Mouse (Mus musculus): ENCODE data around the gene Socs7. TPM values are rescaled to one million over a fixed set of nuclear protein-coding genes. Genes with fewer than 3 reads are reported as not detected.

Socs7 gene
- polyA plus RNA-seq, 1 experiment from 2014 or later: 2.1 TPM

GRCm38 (mm10) chr11:97428726-97429077 is 66.4 kb downstream of the Socs7 start:
- H3K27me3 ChIP-seq (replicated peaks): no peaks in the 10 kb centered on the region
- H3K27ac ChIP-seq: peak overlapping the region; percentile 94
- H3K4me2 ChIP-seq: peak overlapping the region; percentile 89
- H3K4me1 ChIP-seq: peaks cover 83% of the 10 kb centered on the region
- peak overlapping the region; percentile 75 for H3K9ac ChIP-seq
- WGBS (ENCODE audit: insufficient replicate concordance): 40% methylated on average over 4 of the region's 4 CpGs
- H3K36me3 ChIP-seq: no peaks in the 10 kb centered on the region
- peak; percentile 4; the same call in 1 of the 2 replicates for ATAC-seq
- H3K4me3 ChIP-seq: peak overlapping the region; percentile 53
- H3K9me3 ChIP-seq (replicated peaks): no peaks in the 10 kb centered on the region

DNA sequence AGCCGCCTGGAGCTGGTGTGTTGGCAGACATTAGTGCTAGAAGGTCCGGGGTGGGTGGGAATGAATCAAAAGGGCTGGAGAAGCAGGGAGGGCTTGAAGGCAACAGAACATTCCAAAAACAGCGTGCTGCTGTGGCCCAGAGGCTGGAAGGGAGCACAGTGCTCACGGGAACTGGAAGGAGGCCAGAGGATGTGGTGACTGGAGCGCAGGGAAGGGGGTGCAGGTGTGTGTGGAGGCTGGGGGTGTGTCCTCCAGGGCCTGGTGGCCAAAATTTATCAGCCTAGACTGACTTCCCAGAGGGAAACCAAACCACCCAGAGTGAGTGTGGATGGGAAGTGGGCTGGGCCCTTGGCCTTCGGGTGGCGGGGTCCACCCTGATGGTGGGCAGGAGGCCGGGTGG is 67.3 kb downstream of the Socs7 start:
- Histone ChIP-seq H3K27ac (peak overlapping the region; percentile 94), H3K4me3 (no peak overlapping the region), H3K9me3 (replicated peaks) (no peaks in the 10 kb centered on the region), H3K36me3 (no peaks in the 10 kb centered on the region), H3K4me1 (peaks cover 83% of the 10 kb centered on the region), H3K9ac (peak overlapping the region; percentile 54), H3K27me3 (replicated peaks) (no peaks in the 10 kb centered on the region), H3K4me2 (peak overlapping the region; percentile 89)
- 72% methylated on average over 8 of the region's 8 CpGs for WGBS (ENCODE audit: insufficient replicate concordance)
- ATAC-seq: no peak

DNA sequence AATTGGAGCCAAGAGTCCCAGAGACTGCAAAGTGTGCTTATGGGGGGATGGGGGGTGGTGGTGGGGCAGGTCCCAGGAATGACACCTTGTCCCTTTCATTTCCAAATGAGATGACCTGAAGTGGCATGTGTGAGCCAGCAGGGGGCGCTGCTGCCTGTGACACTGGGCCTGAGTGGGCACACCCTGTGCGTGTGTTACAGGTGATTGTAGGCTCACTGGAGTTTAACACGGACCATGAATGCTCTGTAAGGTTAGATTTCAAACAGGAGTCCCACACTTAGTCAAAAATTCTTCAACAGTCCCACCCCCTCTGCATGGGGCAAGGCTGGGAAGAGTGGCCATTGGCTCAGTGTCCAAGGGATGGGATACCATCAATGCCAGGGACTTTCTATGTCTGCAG is 69.7 kb downstream of the Socs7 start:
- Histone ChIP-seq H3K36me3 (no peaks in the 10 kb centered on the region), H3K4me2 (0 out of 2 replicates have a peak overlapping the region, but pooled peaks have one; percentile 23), H3K27ac (peak overlapping the region; percentile 72; the same call in 1 of the 2 replicates), H3K9me3 (replicated peaks) (no peaks in the 10 kb centered on the region), H3K4me1 (peaks cover 90% of the 10 kb centered on the region), H3K27me3 (replicated peaks) (no peaks in the 10 kb centered on the region), H3K9ac (peak overlapping the region; percentile 6; the same call in 1 of the 2 replicates), H3K4me3 (no peak overlapping the region)
- ATAC-seq: no peak
- 5% methylated on average over 3 of the region's 3 CpGs for WGBS (ENCODE audit: insufficient replicate concordance)

- peak overlapping the region; percentile 99 for H3K27ac ChIP-seq
- H3K4me3 ChIP-seq: no peak overlapping the region
- no peak for ATAC-seq
- peaks cover 90% of the 10 kb centered on the region for H3K4me1 ChIP-seq
- H3K36me3 ChIP-seq: no peaks in the 10 kb centered on the region
- no peak overlapping the region for H3K9ac ChIP-seq
- no peak overlapping the region for H3K4me2 ChIP-seq
- WGBS (ENCODE audit: insufficient replicate concordance): 51% methylated on average over 8 of the region's 8 CpGs
- H3K27me3 ChIP-seq (replicated peaks): no peaks in the 10 kb centered on the region
- no peaks in the 10 kb centered on the region for H3K9me3 ChIP-seq (replicated peaks)
These were observed 70.7 kb downstream of the Socs7 start for GRCm38 (mm10) chr11:97432983-97433539.

DNA sequence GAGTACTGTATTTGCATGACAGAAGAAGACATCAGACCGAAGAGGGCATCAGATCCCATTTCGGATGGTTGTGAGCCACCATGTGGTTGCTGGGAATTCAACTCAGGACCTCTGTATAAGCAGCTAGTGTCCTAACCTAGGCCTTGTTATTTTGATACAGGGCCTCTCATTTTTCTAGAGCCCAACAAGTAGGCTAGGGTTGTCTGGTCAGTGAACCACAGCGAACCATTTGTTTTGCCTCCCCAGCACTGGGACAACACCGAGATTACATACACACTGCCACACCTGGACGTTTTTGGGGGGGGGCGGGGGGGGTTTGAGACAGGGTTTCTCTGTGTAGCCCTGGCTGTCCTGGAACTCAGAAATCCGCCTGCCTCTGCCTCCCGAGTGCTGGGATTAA is 71.8 kb downstream of the Socs7 start:
- Histone ChIP-seq H3K4me1 (peaks cover 91% of the 10 kb centered on the region), H3K36me3 (no peaks in the 10 kb centered on the region), H3K4me2 (peak overlapping the region; percentile 70), H3K27me3 (replicated peaks) (no peaks in the 10 kb centered on the region), H3K9me3 (replicated peaks) (no peaks in the 10 kb centered on the region), H3K27ac (peak overlapping the region; percentile 99), H3K4me3 (no peak overlapping the region), H3K9ac (no peak overlapping the region)
- ATAC-seq: no peak
- 74% methylated on average over 8 of the region's 8 CpGs for WGBS (ENCODE audit: insufficient replicate concordance)

- WGBS (ENCODE audit: insufficient replicate concordance): 2% methylated on average over 15 of the region's 15 CpGs
- Histone ChIP-seq H3K9ac (peak overlapping the region; percentile 64), H3K4me1 (peaks cover 91% of the 10 kb centered on the region), H3K36me3 (no peaks in the 10 kb centered on the region), H3K9me3 (replicated peaks) (no peaks in the 10 kb centered on the region), H3K27ac (peak overlapping the region; percentile 99), H3K4me2 (peak overlapping the region; percentile 70), H3K4me3 (peak overlapping the region; percentile 59), H3K27me3 (replicated peaks) (no peaks in the 10 kb centered on the region)
- peak; percentile 85 for ATAC-seq
These were observed 72.5 kb downstream of the Socs7 start for GRCm38 (mm10) chr11:97434704-97435454.

DNA sequence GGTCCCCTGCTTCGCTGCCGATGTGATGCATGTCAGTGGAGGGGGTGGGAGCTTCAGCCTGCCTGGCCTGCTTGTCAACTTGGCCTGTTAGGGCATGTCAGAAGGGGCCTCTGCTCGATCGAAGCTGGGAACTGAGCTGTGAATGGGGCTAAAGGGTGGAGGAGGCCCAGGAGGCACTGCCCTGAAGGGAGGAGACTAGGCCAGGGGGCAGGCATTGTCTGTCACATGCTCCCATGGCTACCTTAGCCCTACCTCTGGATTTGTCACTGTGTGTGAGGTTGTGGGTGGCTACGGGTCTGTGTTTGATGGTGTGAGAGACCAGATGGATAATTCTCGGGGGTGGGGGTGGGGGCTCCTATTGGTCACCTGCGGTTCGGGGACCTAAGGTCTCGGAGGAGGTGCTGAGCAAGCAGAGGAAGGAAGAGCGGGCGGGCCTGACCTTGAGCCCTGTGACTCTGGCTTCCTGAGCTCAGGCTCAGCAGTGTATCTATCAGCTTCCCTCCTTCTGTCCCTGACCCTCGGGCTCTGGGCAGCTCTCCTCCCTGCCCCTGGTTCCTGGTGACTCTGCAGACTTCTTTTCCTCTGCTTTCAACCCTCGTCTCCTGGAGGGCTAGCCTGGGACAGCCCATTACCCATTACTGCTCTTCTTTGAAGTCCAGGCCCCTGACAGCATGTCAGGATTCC is 73.6 kb downstream of the Socs7 start:
- Histone ChIP-seq H3K36me3 (no peaks in the 10 kb centered on the region), H3K4me2 (peak overlapping the region; percentile 70), H3K9ac (peak overlapping the region; percentile 64), H3K4me1 (peaks cover 89% of the 10 kb centered on the region), H3K4me3 (peak overlapping the region; percentile 59), H3K27ac (peak overlapping the region; percentile 99), H3K9me3 (replicated peaks) (no peaks in the 10 kb centered on the region), H3K27me3 (replicated peaks) (no peaks in the 10 kb centered on the region)
- ATAC-seq: peak; percentile 51
- 15% methylated on average over 13 of the region's 13 CpGs for WGBS (ENCODE audit: insufficient replicate concordance)

- 43% methylated on average over 5 of the region's 5 CpGs for WGBS (ENCODE audit: insufficient replicate concordance)
- 0 out of 2 replicates have a peak overlapping the region, but pooled peaks have one; percentile 90 for H3K4me2 ChIP-seq
- no peak overlapping the region for H3K4me3 ChIP-seq
- H3K36me3 ChIP-seq: no peaks in the 10 kb centered on the region
- peak overlapping the region; percentile 14; the same call in 1 of the 2 replicates for H3K9ac ChIP-seq
- H3K27ac ChIP-seq: peak overlapping the region; percentile 99
- no peaks in the 10 kb centered on the region for H3K9me3 ChIP-seq (replicated peaks)
- ATAC-seq: no peak
- no peaks in the 10 kb centered on the region for H3K27me3 ChIP-seq (replicated peaks)
- H3K4me1 ChIP-seq: peaks cover 89% of the 10 kb centered on the region
These were observed 75.4 kb downstream of the Socs7 start for GRCm38 (mm10) chr11:97437745-97438144.

GRCm38 (mm10) chr11:97438868-97439267 is 76.5 kb downstream of the Socs7 start:
- Histone ChIP-seq H3K27me3 (replicated peaks) (no peaks in the 10 kb centered on the region), H3K9me3 (replicated peaks) (no peaks in the 10 kb centered on the region), H3K4me1 (peaks cover 89% of the 10 kb centered on the region), H3K4me2 (peak overlapping the region; percentile 90), H3K4me3 (no peak overlapping the region), H3K36me3 (peaks cover 8% of the 10 kb centered on the region), H3K27ac (peak overlapping the region; percentile 99), H3K9ac (peak overlapping the region; percentile 100)
- WGBS (ENCODE audit: insufficient replicate concordance): 29% methylated on average over 8 of the region's 9 CpGs
- ATAC-seq: no peak

DNA sequence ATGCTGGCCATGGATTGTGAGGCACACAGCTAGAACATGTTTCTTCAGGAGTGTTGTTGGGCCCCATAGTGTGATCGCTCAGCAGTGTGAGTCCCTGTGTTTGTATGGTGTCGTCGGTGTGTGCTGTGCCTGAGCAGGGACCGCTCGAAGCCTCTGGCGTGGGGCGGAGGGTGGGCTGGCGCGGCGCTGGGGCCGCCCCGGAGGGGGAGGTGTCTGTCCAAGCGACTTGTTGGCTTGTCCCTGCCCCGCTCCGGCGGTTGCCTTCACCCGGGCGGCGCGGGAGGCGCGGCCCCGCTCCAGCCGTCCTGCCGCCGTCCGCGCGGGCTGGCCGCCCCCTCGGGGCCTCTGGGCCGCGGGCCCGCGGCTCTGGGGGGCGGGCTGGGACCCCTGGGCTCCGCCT is 77.6 kb downstream of the Socs7 start:
- 1% methylated on average over 27 of the region's 37 CpGs for WGBS (ENCODE audit: insufficient replicate concordance)
- peak overlapping the region; percentile 100 for H3K9ac ChIP-seq
- H3K27ac ChIP-seq: peak overlapping the region; percentile 99
- peak; percentile 67 for ATAC-seq
- H3K4me2 ChIP-seq: peak overlapping the region; percentile 90
- H3K4me3 ChIP-seq: peak overlapping the region; percentile 97
- peaks cover 19% of the 10 kb centered on the region for H3K36me3 ChIP-seq
- no peaks in the 10 kb centered on the region for H3K9me3 ChIP-seq (replicated peaks)
- H3K27me3 ChIP-seq (replicated peaks): no peaks in the 10 kb centered on the region
- H3K4me1 ChIP-seq: peaks cover 90% of the 10 kb centered on the region

- under 1% methylated on average over 34 of the region's 34 CpGs for WGBS (ENCODE audit: insufficient replicate concordance)
- Histone ChIP-seq H3K9me3 (replicated peaks) (no peaks in the 10 kb centered on the region), H3K4me2 (peak overlapping the region; percentile 90), H3K4me3 (peak overlapping the region; percentile 97), H3K27ac (peak overlapping the region; percentile 99), H3K4me1 (peaks cover 92% of the 10 kb centered on the region), H3K9ac (peak overlapping the region; percentile 100), H3K27me3 (replicated peaks) (no peaks in the 10 kb centered on the region), H3K36me3 (peaks cover 24% of the 10 kb centered on the region)
- ATAC-seq: peak; percentile 41
These were observed 78.1 kb downstream of the Socs7 start for GRCm38 (mm10) chr11:97440441-97440881.
